Mouse (Mus musculus): ENCODE data around the gene Sprr3. TPM values are rescaled to one million over a fixed set of nuclear protein-coding genes. Genes with fewer than 3 reads are reported as not detected.
"Not testable (repeated sequence)": the region's sequence is repeated elsewhere in the genome, so short reads cannot be mapped to it uniquely, and the experiment has no call there.

The Sprr3 gene
- polyA plus RNA-seq (2012; rRNA removed) (not detected in 2 replicates), polyA plus RNA-seq (2014; fragmentation: Nextera tagmentation; extraction: Ambion mirVana) (not detected in 2 replicates)

GRCm38 (mm10) chr3:92458620-92459019 lies at the start of gene Sprr3:
Gene Sprr3 (minus strand): TSS chr3:92458720.
- WGBS (ENCODE audit: insufficient replicate concordance) = 35% methylated on average over 2 of the region's 2 CpGs
- ATAC-seq (ENCODE audit: insufficient read depth) (no peak), DNase-seq (ENCODE audit: low read depth in 3 of 3, low spot score in 3 of 3) (no peak)
- no peaks in the 10 kb centered on the region for H3K36me3 ChIP-seq (replicated peaks; ENCODE audit: control insufficient read depth, insufficient read depth, low read depth)
- H3K9me3 ChIP-seq (ENCODE audit: control insufficient read depth, low read length) = no peaks in the 10 kb centered on the region
- no peak within 1 kb of the TSS for H3K27ac ChIP-seq
- no peaks in the 10 kb centered on the region for H3K4me1 ChIP-seq (replicated peaks; ENCODE audit: control insufficient read depth in 2 of 2, insufficient read depth in 2 of 2, low read length in 1 of 2)
- no peak within 1 kb of the TSS for H3K9ac ChIP-seq (replicated peaks)
- TF ChIP-seq CTCF (IDR thresholded peaks at IDR 0.05; ENCODE audit: low read depth) (no peak), EP300 (IDR thresholded peaks at IDR 0.05; ENCODE audit: low read depth) (no peak)
- no peak within 1 kb of the TSS for H3K4me2 ChIP-seq (ENCODE audit: low read depth)
- H3K27me3 ChIP-seq (ENCODE audit: control insufficient read depth, insufficient read depth, low read length) = no peaks in the 10 kb centered on the region
- H3K4me3 ChIP-seq (ENCODE audit: insufficient read depth in 1 of 2, low read depth in 2 of 2, low read length in 2 of 2) = no peak within 1 kb of the TSS

GRCm38 (mm10) chr3:92508185-92508584 lies 49.7 kb upstream of the Sprr3 start:
- H3K9me3 ChIP-seq (ENCODE audit: control insufficient read depth, low read length) = no peaks in the 10 kb centered on the region
- H3K9ac ChIP-seq (replicated peaks) = no peak overlapping the region
- no peaks in the 10 kb centered on the region for H3K27me3 ChIP-seq (ENCODE audit: control insufficient read depth, insufficient read depth, low read length)
- no peak overlapping the region for H3K27ac ChIP-seq
- no peak overlapping the region for H3K4me3 ChIP-seq (ENCODE audit: insufficient read depth in 1 of 2, low read depth in 2 of 2, low read length in 2 of 2)
- H3K36me3 ChIP-seq (replicated peaks; ENCODE audit: control insufficient read depth, insufficient read depth, low read depth) = no peaks in the 10 kb centered on the region
- WGBS (ENCODE audit: insufficient replicate concordance) = 58% methylated on average over 1 of the region's 1 CpGs
- H3K4me1 ChIP-seq (replicated peaks; ENCODE audit: control insufficient read depth in 2 of 2, insufficient read depth in 2 of 2, low read length in 1 of 2) = no peaks in the 10 kb centered on the region
- ATAC-seq (ENCODE audit: insufficient read depth) = no peak
- TF ChIP-seq EP300 (IDR thresholded peaks at IDR 0.05; ENCODE audit: low read depth) = no peak
- no peak for TF ChIP-seq CTCF (IDR thresholded peaks at IDR 0.05; ENCODE audit: low read depth)
- H3K4me2 ChIP-seq (ENCODE audit: low read depth) = no peak overlapping the region
- DNase-seq (ENCODE audit: low read depth in 3 of 3, low spot score in 3 of 3) = no peak

- H3K9me3 ChIP-seq (ENCODE audit: control insufficient read depth, low read length) = no peaks in the 10 kb centered on the region
- DNase-seq (ENCODE audit: low read depth in 3 of 3, low spot score in 3 of 3) (no peak), ATAC-seq (ENCODE audit: insufficient read depth) (no peak)
- TF ChIP-seq EP300 (IDR thresholded peaks at IDR 0.05; ENCODE audit: low read depth) (no peak), CTCF (IDR thresholded peaks at IDR 0.05; ENCODE audit: low read depth) (no peak)
- no peaks in the 10 kb centered on the region for H3K36me3 ChIP-seq (replicated peaks; ENCODE audit: control insufficient read depth, insufficient read depth, low read depth)
- H3K4me3 ChIP-seq (ENCODE audit: insufficient read depth in 1 of 2, low read depth in 2 of 2, low read length in 2 of 2) = no peak overlapping the region
- H3K27ac ChIP-seq = no peak overlapping the region
- no peaks in the 10 kb centered on the region for H3K27me3 ChIP-seq (ENCODE audit: control insufficient read depth, insufficient read depth, low read length)
- H3K4me2 ChIP-seq (ENCODE audit: low read depth) = no peak overlapping the region
- H3K4me1 ChIP-seq (replicated peaks; ENCODE audit: control insufficient read depth in 2 of 2, insufficient read depth in 2 of 2, low read length in 1 of 2) = no peaks in the 10 kb centered on the region
- H3K9ac ChIP-seq (replicated peaks) = no peak overlapping the region
Measured at GRCm38 (mm10) chr3:92503528-92503927, 45.0 kb upstream of the Sprr3 start.

GRCm38 (mm10) chr3:92500393-92500792 lies 41.9 kb upstream of the Sprr3 start, which contains the start of gene Sprr4:
Gene Sprr4 (minus strand): TSS chr3:92500493.
- Histone ChIP-seq H3K27me3 (ENCODE audit: control insufficient read depth, insufficient read depth, low read length) (no peaks in the 10 kb centered on the region), H3K36me3 (replicated peaks; ENCODE audit: control insufficient read depth, insufficient read depth, low read depth) (no peaks in the 10 kb centered on the region), H3K9me3 (ENCODE audit: control insufficient read depth, low read length) (no peaks in the 10 kb centered on the region), H3K4me1 (replicated peaks; ENCODE audit: control insufficient read depth in 2 of 2, insufficient read depth in 2 of 2, low read length in 1 of 2) (no peaks in the 10 kb centered on the region), H3K9ac (replicated peaks) (no peak within 1 kb of the TSS), H3K4me2 (ENCODE audit: low read depth) (no peak within 1 kb of the TSS), H3K4me3 (ENCODE audit: insufficient read depth in 1 of 2, low read depth in 2 of 2, low read length in 2 of 2) (no peak within 1 kb of the TSS), H3K27ac (no peak within 1 kb of the TSS)
- TF ChIP-seq EP300 (IDR thresholded peaks at IDR 0.05; ENCODE audit: low read depth) (no peak), CTCF (IDR thresholded peaks at IDR 0.05; ENCODE audit: low read depth) (no peak)
- no peak for DNase-seq (ENCODE audit: low read depth in 3 of 3, low spot score in 3 of 3)
- 43% methylated on average over 1 of the region's 1 CpGs for WGBS (ENCODE audit: insufficient replicate concordance)
- no peak for ATAC-seq (ENCODE audit: insufficient read depth)

- ATAC-seq (ENCODE audit: insufficient read depth); DNase-seq (ENCODE audit: low read depth in 3 of 3, low spot score in 3 of 3); H3K27ac ChIP-seq; H3K4me1 ChIP-seq (replicated peaks; ENCODE audit: control insufficient read depth in 2 of 2, insufficient read depth in 2 of 2, low read length in 1 of 2); H3K4me3 ChIP-seq (ENCODE audit: insufficient read depth in 1 of 2, low read depth in 2 of 2, low read length in 2 of 2); H3K36me3 ChIP-seq (replicated peaks; ENCODE audit: control insufficient read depth, insufficient read depth, low read depth); H3K9ac ChIP-seq (replicated peaks); H3K27me3 ChIP-seq (ENCODE audit: control insufficient read depth, insufficient read depth, low read length); H3K4me2 ChIP-seq (ENCODE audit: low read depth); H3K9me3 ChIP-seq (ENCODE audit: control insufficient read depth, low read length): not testable (repeated sequence)
Measured at GRCm38 (mm10) chr3:92490262-92490661, 31.7 kb upstream of the Sprr3 start.
